Mouse (Mus musculus) heart, adult 11 months (tissue): ENCODE data around the gene Klk14.
"Not testable (repeated sequence)": the region's sequence is repeated elsewhere in the genome, so short reads cannot be mapped to it uniquely, and the experiment has no call there.

Experiments used
- DNase-seq: peaks from one replicate; pipeline ENCODE4 v3.0.0; 2022

The Klk14 gene

DNA sequence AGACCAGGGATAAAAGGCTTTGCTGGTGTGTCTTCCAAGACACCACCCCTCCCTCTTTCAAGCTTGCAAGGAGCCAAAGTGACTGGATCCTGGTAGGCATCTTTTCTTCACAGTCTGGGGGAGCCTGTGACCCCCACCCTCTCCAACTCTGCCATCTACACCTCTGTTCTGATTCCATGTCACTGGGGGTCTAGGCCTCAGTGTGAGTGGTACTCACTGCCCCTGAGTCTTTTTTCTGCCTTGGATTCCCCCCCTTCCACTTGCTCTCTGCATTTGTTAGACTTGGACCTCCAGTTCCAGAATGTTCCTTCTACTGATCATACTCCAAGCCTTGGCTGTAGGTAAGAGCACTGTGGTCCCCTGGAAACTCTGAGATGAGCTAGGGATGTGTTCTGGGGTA, at the start of gene Klk14:
Gene Klk14, plus strand, starts transcription at position 301 of the 400 bp plus-strand sequence.
- DNase-seq, result no peak

DNA sequence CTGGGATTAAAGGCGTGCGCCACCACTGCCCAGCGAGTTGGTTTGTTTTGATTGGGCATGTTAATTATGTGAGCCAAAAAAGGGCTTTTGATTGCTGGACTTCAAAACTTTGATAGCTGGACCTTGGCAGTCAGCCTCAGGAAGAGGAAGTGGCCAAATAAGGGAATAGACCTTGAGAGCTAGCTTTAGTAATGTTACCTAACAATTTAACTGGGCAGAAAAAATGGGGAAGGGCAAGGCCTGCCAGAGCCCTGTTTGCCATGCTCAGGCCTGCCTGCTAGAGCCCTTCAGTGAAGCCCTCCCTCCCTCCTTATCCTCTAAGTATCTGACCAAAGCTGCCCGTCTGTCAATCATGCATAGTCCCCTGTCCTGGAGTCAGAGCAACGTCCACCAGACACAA, 47.6 kb upstream of the Klk14 start:
- no peak for DNase-seq

DNA sequence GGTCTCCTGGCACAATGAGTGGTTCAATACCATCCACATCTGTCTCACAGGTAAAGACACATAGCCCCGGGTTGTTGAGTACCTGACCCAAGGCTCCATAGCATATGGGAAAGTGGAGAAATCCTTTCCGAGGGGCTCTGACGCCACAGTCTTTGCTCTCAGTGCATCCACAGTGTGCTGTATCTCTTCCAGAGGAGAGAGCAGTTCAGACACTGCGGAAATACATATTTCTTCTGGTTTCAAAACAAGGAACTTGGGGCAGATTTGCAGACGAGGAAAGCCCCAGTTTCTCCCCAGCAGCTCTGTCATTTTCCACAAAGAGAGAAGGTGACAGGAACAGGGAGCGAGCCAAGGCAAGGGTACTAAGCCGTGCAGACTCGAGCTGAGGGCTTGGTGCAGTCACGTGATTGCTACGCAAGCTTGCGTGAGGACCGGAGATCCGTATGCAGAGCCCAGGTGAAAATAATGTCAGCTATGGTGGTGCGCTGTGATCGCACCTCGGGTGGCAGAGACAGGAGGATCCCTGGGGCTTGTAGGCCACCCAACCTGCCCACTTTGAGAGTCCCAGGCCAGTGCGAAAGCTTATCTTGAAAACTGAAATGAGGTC, 47.1 kb upstream of the Klk14 start:
- DNase-seq, result no peak

DNA sequence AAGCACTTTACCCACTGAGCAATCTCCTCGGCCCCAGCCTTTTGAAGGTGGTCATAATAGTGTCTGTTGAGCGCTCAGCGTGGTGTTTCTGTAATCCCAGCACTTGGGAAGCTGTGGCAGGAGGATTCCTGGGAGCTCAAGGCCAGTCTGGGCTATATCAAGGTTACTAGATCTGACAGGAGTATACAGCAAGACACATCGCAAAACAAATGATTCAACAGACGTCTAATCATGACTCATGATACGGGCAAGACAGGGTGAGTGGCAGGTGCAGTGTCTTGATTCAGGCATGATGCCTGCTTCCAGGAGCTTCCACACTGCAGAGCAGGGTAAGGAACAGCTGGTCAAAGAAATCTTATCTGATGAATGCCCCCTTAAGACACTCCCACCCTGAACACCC, 37.5 kb upstream of the Klk14 start:
- no peak for DNase-seq

DNA sequence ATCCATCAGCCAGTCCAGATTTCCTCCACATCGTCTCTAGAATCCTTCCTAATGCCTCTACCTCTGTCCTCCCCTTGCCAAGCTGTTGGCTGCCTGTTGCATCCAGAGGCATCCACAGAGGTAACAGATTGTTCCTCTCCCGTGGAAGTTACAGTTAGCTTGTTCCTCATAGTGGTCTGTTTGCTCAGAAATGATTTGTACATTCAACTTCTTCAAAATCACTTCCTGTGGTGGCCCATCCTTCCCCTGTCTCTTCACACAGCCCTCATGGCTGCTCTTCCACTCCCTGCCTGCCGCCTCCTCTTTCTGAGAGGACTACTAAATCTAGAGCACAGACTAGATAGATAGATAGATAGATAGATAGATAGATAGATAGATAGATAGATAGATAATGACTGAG, 35.7 kb upstream of the Klk14 start:
- no peak for DNase-seq

DNA sequence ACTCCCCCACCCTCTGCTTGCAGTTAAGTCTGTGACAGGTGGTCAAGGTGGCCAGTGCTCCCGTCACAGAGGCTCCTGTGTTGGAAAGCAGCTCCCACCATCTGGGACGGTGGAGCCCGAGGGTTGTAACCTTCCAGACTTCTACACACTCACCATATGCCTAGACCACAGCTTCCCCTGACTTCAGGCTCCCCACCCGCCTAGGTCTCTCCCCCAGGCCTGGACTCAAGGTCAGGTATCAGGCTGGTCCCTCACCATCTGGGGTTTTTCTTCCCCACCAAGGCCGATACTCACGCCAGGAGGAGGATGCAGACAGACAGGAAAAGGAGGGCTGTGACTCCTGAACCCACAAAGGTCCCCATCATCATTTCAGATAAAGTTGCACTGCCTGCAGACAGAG, 34.0 kb upstream of the Klk14 start:
- no peak for DNase-seq

DNA sequence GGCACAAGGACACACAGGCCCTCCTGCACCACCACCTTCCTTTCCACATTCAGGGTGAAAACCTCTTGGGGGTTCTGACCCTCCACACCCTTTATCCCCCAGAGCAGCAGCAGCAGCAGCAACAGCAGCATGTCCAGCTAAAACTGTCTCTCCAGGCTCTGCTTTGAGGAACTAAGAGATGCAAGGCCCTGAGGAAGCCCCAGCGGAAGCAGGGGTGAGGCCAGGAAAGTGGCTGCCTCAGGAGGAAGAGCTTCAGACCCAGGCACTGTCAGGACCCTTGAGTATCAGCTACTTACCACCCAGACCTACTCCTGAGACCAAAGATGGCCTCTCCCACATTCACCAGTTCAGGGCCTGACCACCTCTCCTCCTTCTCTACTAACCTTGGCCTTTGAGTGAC, 30.2 kb upstream of the Klk14 start, which contains the start of gene Siglece:
Gene Siglece, minus strand, starts transcription at position 160 of the 400 bp plus-strand sequence.
- DNase-seq, result peak; percentile 92

DNA sequence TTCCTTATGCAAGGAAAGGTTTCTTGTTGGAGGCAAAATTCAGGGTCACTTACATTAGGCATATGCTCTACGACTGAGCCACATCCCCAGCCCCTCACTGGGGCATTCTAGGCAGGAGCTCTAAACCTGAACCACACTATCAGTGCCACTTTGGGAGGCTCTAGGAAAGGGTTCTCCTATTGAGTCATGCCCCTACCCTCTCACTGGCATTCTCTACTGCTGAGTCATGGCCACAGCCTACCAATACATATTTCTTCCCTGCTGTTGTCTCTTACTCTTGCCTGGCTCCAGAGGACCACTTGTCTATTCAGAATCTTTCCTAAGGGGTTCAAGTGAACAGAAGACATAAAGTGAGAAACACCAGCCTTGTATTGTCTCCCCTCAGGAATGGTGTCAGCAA, 27.4 kb upstream of the Klk14 start:
- DNase-seq, result no peak

DNA sequence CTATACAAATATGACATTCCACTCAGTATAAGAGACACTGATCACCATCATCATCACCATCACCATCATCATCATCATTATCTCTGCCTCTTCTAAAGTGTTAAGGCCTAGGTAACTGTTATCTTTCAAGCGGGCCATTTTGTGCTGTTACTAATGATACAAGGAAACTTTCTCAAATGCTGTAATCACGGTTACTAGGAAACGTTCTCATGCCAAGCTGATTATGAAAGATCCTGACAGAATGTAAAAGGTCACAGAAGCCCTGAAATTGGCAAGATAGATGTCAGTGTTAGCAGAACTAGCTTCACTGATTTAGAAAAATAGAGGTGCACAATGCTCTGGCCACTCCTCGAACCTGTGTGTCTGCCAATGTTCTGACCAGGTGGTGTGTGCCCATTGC, 23.0 kb upstream of the Klk14 start:
- DNase-seq, result not testable (repeated sequence)

DNA sequence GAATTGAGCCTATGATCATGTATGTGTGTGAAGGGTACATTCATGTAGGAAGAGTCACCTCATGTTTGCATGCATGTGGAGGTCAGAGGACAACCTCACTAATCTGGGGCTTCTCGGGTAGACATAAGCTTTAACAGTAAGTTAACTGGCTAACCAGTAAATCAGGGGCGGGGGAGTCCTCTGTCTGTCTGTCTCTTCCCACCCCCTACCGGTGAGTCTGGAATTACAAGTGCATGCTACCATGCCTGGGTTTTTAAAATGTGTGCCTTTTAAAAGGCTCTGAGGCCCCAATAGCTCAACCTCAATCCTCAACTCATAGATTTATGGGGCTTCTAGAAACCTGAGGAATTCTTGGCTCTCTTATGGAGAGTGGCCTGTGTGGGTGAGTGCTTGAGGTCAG, 21.6 kb upstream of the Klk14 start:
- DNase-seq, result no peak

DNA sequence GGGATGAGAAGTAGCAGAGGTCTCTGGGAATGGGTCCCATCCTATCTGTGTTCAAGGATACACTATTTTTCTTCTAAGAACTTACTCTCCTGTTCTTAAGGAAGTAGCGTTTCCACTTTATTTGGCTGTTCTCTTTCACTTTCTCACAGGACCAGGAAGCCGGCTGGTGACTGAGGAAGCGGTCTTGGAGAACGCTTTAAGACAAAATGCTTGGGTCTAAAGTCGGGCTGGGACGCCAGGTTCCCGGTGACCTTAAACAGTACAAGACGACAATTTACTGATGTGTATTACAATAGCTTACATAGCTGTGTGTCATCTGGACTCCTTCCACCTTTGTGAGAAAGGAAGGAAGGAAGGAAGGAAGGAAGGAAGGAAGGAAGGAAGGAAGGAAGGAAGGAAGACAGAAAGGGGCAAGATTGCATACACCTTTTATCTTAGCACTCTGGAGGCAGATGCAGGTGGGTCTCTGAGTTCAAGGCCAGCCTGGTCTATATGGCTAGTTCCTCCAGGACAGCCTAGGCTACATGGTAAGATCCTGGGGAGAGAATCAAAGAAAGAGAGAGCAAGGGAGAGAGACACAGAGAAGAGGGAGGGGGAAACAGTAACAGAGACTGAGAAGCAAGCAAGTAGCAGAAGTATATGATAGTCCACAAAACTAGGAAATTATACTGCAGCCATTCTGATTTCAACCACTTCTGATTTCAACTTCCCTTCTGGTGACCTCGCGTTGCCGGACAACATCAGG, 19.0 kb upstream of the Klk14 start:
- DNase-seq, result no peak

DNA sequence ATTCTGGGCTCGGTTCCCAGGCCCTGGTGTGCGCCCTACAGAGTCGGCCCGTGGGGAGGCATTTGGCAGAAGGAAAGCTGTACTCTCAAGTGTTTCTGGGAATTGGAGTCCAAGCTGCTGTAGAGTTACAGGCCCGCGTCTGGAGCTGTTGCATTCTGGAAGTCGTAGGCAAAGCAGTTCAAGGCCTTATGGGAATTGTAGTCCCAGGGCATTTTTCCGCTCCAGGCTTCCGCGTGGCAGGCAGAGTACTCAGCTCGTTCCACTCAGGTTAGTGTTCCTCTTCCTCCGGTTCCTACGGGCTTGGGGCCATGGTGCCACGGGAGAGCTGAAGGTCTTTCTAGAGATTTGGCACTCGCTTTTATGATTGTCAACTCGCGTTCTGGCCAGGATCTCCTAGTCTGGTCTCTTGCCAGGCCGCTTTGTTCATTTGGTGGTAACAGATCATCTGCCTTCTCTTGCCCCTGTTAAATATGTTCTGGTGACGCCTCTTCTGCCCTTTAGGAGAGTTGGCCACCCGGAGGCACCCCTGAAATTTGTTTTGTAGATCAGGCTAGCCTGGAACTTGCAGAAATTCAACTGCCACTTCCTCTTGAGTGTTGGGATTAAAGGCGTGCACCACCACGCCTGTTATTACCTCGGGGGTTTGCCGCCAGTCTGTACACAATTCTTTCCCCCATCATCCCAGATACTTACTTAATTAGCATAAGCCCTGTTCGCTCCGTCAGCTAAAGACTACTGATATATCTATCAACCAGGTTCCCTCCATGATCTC, 18.2 kb upstream of the Klk14 start, which contains the start of gene Ctu1:
Gene Ctu1, plus strand, starts transcription at position 208 of the 772 bp plus-strand sequence.
- DNase-seq, result peak; percentile 100

DNA sequence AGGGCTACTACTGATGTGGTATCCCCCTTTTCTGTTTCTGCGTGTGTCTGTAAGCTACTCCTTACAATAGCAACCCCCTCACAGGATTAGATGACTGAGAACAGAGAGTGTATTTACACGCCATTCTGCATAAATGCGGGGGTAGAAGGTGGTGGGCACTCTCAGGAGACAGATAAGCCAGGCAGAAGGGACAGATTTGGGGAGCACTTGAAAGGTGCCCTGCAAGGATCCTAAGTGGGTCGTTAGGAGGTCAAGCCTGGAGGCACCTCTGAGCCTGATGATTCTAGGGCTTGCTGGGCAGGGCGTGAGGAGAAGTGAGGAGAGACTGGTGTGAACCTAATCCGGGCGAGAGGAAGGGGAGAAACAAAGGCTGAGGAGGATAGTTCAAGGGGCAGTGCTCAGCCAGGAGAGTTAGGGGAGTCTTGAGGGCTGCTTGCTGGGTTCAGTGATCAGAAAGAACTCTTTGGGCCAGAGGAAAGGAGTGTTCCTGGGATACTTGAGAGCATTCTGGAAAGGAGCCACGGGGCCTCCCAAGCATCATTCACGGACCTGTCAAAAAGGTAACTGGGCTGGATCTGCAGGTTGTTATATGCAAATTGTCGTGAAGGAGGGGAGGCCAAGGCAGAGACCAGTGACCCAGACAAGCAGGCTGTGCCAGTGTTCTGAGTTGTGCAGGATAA, 17.5 kb upstream of the Klk14 start:
- peak; percentile 90 for DNase-seq

DNA sequence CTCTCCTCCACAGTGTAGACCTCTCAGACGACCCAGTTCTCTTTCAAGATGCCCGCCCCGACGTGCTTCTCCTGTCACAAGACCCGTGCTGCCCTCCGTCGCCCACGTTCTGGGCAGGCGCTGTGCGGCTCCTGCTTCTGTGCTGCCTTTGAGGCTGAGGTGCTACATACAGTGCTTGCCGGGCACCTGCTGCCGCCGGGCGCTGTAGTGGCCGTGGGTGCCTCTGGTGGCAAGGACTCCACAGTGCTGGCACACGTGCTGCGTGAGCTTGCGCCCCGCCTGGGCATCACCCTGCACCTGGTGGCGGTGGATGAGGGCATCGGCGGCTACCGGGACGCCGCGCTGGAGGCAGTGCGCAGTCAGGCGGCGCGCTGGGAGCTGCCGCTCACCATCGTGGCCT, 15.1 kb upstream of the Klk14 start:
- DNase-seq, result no peak

DNA sequence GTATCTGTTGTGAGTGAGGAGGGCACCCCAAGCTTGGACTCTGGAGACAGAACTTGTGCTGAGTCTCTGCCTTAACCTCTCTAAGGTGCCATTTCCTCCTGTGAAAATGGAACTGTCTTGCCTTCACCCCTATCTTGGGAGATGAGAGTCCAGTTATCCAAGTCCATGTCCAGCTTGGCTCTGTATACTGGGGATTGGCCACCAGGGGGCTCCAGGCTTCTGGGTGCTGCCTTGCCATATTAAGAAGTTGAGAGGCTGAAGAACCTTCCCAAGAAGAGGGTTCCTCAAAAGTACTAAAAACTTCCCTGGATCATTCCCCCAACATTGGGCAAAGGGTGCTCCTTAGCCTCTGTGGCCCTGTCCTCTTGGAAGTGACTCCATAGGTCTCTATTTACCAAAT, 11.7 kb upstream of the Klk14 start:
- peak; percentile 92 for DNase-seq

DNA sequence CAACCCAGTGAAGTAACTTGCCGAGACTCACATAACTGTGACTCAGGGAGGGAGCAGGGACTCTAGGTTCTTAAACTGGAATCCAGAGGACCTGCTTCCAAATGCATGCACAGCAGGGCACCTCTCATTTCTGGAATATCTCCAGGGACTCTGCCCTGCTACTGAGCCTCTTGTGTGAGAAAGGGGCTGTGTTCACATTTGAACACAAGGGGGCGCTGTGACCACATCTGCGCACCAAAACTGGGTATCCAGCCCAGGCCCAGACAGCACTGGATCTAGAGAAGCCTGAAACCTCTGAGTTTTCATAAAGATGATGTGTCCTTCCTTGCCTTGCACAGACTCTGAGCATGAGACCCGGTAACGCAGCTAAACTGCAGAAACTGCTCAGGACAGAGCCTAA, 9.3 kb upstream of the Klk14 start:
- DNase-seq, result peak; percentile 92

DNA sequence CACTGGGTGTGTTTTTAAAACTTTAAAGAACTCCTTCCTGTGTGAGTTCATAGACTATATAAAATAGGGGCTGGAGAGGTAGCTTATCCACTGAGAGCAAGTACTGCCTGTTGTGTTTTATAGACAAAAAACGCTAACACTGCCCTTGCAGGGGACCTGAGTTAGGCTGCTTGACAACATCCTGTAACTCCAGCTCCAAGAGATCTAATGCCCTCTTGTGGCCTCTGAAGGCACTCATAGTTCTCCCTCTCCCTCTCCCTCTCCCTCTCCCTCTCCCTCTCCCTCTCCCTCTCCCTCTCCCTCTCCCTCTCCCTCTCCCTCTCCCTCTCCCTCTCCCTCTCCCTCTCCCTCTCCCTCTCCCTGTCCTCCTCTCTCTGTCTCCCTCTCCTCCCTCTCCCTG, 7.7 kb upstream of the Klk14 start:
- not testable (repeated sequence) for DNase-seq

DNA sequence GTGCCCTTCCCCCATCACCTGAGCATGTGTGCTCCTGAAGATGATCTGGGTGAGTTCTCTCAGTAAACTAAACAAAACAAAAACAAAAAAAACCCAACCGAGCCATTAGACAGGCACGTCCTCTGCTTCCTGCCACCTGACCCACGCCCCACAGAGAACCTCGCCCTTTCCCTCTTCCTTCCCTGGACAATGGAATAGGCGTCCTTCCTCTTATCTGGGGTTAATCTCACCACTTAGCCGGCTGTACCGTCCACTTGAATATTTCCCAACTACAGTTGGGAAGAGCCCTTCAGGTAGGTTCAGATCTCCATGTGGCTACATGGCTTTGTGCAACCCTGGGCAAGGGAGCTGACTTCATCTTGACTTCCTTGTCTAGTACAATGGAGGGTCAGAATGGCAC, 5.1 kb upstream of the Klk14 start:
- DNase-seq, result peak; percentile 96

DNA sequence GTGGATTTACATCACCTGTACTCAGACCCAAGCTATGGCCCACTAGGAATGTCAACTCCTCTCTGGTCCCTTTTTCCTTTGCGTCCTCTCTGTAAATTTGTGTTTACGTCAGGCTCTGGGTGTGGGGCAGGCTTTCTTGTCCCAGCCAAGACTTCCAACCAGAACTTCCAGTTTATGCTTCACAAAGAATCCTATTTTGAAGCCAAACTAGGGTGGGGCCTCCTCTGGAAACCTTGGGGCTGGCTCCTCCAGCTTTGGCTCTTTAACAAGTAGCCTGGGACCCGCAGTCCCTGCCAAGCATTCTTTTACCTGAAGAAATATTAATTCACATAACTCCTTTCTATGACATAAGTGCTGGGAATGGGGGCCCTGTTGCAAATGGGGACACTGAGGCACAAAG, 19.8 kb downstream of the Klk14 start:
- DNase-seq, result no peak

DNA sequence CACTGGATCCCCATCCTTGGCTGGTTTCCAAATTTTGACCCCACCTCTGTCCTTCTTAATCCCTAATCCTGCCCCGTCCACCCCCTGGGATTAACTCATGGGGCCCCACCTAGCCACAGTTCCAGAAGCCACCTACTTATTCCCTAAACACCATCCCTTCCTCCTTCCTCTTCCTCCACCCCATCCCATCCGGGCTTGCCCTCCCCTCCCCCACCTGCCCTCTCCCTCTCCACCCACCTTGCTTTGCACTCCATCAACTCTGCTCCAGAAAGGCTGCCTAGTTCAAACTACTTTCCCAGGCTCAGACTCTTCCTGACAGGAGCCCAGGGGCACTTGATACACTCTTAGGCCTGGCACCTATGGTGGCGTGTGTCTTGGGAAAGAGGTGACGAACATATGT, 22.0 kb downstream of the Klk14 start, which contains the start of gene Klk13:
Gene Klk13, plus strand, starts transcription at position 301 of the 400 bp plus-strand sequence.
- no peak for DNase-seq

DNA sequence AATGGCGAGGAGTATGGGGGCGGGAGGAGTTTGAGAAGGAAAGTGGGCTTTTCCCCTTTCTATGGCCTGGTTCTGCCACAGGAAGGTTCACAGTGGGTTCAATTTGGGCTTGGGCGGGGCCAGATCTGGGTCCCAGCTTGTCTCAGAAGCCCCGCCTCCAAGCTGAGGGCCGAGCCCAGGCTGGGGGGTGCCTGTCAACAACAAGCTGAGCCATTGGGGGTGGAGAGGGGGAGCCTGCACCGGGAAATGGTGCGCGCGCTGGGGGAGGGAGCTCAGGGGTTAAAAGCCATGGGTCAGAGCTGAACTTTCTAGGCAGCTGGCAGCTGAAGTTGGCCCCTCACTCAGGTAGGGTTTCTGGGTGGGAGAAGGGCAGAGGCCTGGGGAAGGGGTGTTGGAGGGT, 22.7 kb downstream of the Klk14 start:
- no peak for DNase-seq

DNA sequence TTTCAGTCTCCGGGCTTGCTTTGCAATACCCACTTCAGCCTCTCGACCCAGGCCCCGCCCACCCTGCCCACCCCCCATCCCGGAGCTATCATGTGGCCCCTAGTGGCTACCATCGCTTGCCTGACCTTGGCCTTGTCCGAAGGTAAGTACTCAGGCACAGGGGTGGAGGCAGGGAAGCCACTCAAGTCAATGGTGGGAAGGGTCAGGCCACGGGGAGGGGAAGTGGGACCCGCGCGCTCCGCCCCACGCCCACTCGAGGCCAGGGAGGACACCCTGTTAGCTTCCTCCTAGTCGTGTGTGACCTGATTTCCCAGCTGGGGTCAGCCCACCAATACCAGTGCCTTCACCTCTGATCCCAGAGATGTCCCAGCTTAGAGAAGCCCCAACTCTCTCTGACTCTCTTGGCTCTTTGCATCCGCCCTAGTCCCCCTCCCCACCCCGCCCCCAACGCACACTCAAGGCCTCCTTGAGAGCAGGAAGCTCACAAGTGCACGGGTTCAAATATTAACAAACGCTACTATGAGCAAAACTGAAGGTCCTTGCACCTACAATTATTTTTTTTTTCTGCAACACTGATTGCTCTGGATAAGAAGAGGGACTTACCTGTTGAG, 23.6 kb downstream of the Klk14 start:
- DNase-seq, result no peak
